Mouse (Mus musculus): ENCODE data around the gene Cic.

Gene Cic

GRCm38 (mm10) chr7:25269545-25270271, 2.2 kb downstream of the Cic start:
- DNase-seq (ENCODE audit: low spot score) = no peak

GRCm38 (mm10) chr7:25270652-25271633, 3.4 kb downstream of the Cic start:
- DNase-seq (ENCODE audit: low spot score) = no peak

GRCm38 (mm10) chr7:25271651-25272444, 4.3 kb downstream of the Cic start:
- DNase-seq (ENCODE audit: low spot score) = no peak

DNA sequence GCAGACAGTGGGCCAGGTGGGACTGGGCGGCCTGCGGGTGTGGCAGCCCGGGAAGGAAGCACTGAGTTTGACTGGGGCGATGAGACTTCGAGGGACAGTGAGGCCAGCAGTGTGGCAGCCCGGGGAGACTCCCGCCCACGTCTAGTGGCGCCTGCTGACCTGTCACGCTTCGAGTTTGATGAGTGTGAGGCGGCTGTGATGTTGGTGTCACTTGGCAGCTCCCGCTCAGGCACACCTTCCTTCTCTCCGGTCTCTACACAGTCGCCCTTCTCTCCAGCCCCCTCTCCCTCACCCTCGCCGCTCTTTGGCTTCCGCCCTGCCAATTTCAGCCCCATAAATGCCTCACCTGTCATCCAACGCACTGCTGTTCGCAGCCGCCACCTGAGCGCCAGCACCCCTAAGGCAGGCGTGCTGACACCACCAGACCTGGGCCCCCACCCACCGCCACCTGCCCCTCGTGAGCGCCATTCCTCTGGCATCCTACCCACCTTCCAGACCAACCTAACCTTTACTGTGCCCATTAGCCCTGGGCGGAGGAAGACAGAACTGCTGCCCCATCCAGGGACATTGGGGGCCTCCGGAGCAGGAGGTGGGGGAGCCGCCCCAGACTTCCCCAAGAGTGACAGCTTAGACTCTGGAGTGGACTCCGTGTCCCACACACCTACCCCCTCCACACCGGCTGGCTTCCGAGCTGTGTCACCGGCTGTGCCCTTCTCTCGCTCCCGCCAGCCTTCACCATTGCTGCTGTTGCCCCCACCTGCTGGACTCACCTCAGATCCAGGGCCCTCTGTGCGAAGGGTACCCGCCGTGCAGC, 5.1 kb downstream of the Cic start:
- DNase-seq (ENCODE audit: low spot score) = no peak

DNA sequence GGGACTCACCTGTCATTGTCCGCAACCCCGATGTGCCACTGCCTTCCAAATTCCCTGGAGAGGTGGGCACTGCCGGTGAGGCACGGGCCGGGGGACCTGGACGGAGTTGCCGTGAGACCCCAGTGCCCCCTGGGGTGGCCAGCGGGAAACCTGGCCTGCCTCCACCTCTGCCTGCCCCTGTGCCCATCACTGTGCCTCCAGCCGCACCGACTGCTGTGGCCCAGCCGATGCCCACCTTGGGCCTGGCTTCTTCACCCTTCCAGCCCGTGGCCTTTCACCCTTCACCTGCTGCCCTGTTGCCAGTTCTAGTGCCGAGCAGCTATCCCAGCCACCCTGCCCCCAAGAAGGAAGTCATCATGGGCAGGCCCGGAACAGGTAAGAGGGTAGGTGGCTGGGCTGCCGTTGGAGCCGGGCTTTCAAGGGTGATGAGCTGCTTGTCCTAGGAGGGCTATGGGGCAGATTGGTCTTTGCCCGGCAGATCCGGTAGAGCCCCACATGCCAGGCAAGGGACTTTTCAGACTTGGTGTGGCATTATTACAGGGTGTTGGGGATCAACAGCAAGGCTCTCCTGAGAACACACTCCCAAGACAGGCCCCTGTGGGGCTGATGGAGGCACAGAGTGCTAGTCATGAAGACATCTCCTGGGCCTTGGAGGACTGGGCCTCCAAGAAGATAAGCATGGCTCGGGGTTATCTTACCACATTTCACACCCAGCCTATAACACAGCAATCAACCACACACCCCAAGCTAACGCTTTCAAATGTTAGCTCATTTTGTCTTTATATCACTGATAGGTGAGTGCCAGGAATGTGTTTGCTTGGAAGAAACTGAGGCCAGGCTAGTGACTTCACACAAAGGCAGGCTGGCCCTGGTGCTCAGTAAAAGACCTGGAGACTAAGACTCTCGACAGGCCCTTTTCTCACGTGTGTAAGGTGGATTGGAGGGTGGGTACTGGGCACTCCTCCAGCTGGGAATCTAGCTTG, 6.0 kb downstream of the Cic start:
- DNase-seq (ENCODE audit: low spot score) = no peak

DNA sequence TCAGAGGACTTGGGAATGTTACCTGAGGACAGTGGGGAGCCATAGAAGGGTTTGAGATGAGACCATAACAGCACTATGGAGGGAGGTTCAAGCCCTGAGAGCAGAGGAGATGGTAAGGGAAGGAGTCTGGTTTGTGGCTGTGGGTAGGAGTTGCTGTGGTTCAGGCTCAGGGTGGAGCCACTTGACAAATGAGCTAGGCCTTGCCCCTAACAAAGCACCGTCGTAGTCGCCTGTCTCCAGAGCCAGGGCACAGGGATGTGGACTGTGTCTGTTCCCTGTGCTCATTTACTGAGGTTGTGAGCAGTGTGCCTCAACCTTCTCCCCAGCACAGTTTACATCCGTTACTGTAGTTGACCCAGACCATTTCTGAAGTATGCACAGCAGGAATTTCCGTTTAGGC, 7.1 kb downstream of the Cic start:
- DNase-seq (ENCODE audit: low spot score) = no peak

GRCm38 (mm10) chr7:25274996-25275395, 7.5 kb downstream of the Cic start:
- DNase-seq (ENCODE audit: low spot score) = no peak

- DNase-seq (ENCODE audit: low spot score) = no peak
Observed at GRCm38 (mm10) chr7:25275555-25276298, 8.2 kb downstream of the Cic start.

GRCm38 (mm10) chr7:25277405-25277804, 9.9 kb downstream of the Cic start:
- DNase-seq (ENCODE audit: low spot score) = no peak

GRCm38 (mm10) chr7:25277998-25278340, 10.5 kb downstream of the Cic start:
- no peak for DNase-seq (ENCODE audit: low spot score)

- DNase-seq (ENCODE audit: low spot score) = peak; percentile 55
Observed at GRCm38 (mm10) chr7:25278341-25279075, 11.0 kb downstream of the Cic start.

GRCm38 (mm10) chr7:25279076-25279860, 11.8 kb downstream of the Cic start:
- peak; percentile 84 for DNase-seq (ENCODE audit: low spot score)

- no peak for DNase-seq (ENCODE audit: low spot score)
Observed at GRCm38 (mm10) chr7:25279861-25280791, 12.6 kb downstream of the Cic start.

GRCm38 (mm10) chr7:25281166-25281733, 13.7 kb downstream of the Cic start:
- no peak for DNase-seq (ENCODE audit: low spot score)

DNA sequence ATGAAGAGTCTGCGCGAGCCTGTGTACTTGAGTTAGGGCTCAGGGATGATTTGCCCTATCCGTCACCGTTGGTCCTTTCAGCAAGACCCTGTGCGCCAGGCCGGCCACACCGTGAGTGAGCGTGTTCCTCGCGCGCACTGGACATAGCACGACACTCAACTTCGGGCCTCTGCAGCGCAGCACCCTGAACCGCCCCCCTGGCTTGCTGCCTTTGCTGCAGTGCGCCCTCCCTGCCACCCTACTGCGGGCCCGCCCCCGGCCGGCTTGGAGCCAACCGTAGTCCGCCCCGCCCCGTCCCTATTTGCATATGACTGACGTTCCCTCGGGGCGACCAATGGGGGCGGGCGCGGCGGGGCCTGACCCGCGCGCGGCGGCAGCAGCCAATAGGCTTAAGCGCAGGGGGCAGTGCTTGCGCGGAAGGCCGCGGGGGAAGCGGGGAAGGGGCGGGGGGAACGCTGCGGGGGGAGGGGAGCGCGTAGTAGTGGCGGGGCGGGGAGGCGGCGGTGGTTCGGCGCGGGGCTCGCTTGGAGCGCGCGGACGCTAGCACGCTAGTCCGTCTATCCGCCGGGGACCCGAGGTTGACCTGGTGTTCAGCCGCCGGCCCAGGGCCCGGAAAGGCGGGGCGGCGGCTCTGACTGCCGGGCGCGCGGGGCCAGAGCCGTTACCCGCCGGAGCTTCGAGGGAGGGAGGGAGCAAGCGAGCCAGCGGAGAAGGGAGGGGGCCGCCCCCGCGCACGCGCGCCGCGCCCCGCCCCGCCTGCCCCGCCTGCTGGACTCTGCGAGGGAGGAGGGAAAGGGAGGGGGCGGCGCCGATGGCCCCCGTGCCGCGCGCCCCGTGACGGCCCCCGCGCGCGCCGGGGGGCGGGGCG, 14.5 kb downstream of the Cic start:
- DNase-seq (ENCODE audit: low spot score) = peak; percentile 85

Measured in layer of hippocampus, adult 9-10 months (tissue).